Mouse (Mus musculus): ENCODE results near the gene Pced1b. TPM values are rescaled to one million over a fixed set of nuclear protein-coding genes. Genes with fewer than 3 reads are reported as not detected.

Gene Pced1b
- polyA plus RNA-seq, 1 experiment from 2014 or later: 8.5 TPM

- Histone ChIP-seq H3K4me3 (ENCODE audit: low read depth, low read length) (no peak overlapping the region), H3K27me3 (replicated peaks; ENCODE audit: control insufficient read depth, insufficient read depth, low read length) (no peaks in the 10 kb centered on the region), H3K27ac (ENCODE audit: low read depth, low read length) (no peak overlapping the region), H3K4me1 (replicated peaks; ENCODE audit: control insufficient read depth, insufficient read depth, low read length) (peaks cover 4% of the 10 kb centered on the region), H3K9ac (ENCODE audit: low read depth, low read length) (no peak overlapping the region), H3K9me3 (ENCODE audit: control insufficient read depth, low read length) (peaks cover 1% of the 10 kb centered on the region; the same call in 1 of the 2 replicates), H3K4me2 (no peak overlapping the region), H3K36me3 (ENCODE audit: control insufficient read depth, insufficient read depth, low read length) (no peaks in the 10 kb centered on the region)
- WGBS: 79% methylated on average over 9 of the region's 9 CpGs
- DNase-seq (ENCODE audit: low spot score) (no peak), ATAC-seq (replicated peaks; ENCODE audit: low FRiP score) (no peak)
Observed at GRCm38 (mm10) chr15:97332582-97332981, 85.7 kb downstream of the Pced1b start.

- Histone ChIP-seq H3K27ac (ENCODE audit: low read depth, low read length) (0 out of 2 replicates have a peak overlapping the region, but pooled peaks have one; percentile 1), H3K4me1 (replicated peaks; ENCODE audit: control insufficient read depth, insufficient read depth, low read length) (peaks cover 22% of the 10 kb centered on the region)
Observed at GRCm38 (mm10) chr15:97337636-97338352, 90.9 kb downstream of the Pced1b start.

GRCm38 (mm10) chr15:97338377-97339060 lies 91.6 kb downstream of the Pced1b start:
- Histone ChIP-seq H3K9me3 (ENCODE audit: control insufficient read depth, low read length) (no peaks in the 10 kb centered on the region), H3K4me1 (replicated peaks; ENCODE audit: control insufficient read depth, insufficient read depth, low read length) (peaks cover 25% of the 10 kb centered on the region), H3K9ac (ENCODE audit: low read depth, low read length) (peak overlapping the region; percentile 37; the same call in 1 of the 2 replicates), H3K27ac (ENCODE audit: low read depth, low read length) (0 out of 2 replicates have a peak overlapping the region, but pooled peaks have one; percentile 1), H3K27me3 (replicated peaks; ENCODE audit: control insufficient read depth, insufficient read depth, low read length) (no peaks in the 10 kb centered on the region), H3K4me2 (peak overlapping the region; percentile 55), H3K4me3 (ENCODE audit: low read depth, low read length) (peak overlapping the region; percentile 26; the same call in 1 of the 2 replicates), H3K36me3 (ENCODE audit: control insufficient read depth, insufficient read depth, low read length) (no peaks in the 10 kb centered on the region)
- DNase-seq (ENCODE audit: low spot score): no peak
- 14% methylated on average over 17 of the region's 17 CpGs for WGBS
- no peak for ATAC-seq (replicated peaks; ENCODE audit: low FRiP score)

More at GRCm38 (mm10) chr15:97337636-97338352, 90.9 kb downstream of the Pced1b start:
- peak; percentile 89 for ATAC-seq (replicated peaks; ENCODE audit: low FRiP score)
- H3K36me3 ChIP-seq (ENCODE audit: control insufficient read depth, insufficient read depth, low read length): no peaks in the 10 kb centered on the region
- H3K9ac ChIP-seq (ENCODE audit: low read depth, low read length): no peak overlapping the region
- H3K4me2 ChIP-seq: peak overlapping the region; percentile 55
- H3K27me3 ChIP-seq (replicated peaks; ENCODE audit: control insufficient read depth, insufficient read depth, low read length): no peaks in the 10 kb centered on the region
- WGBS: 35% methylated on average over 14 of the region's 14 CpGs
- peak overlapping the region; percentile 26; the same call in 1 of the 2 replicates for H3K4me3 ChIP-seq (ENCODE audit: low read depth, low read length)
- no peaks in the 10 kb centered on the region for H3K9me3 ChIP-seq (ENCODE audit: control insufficient read depth, low read length)
- no peak for DNase-seq (ENCODE audit: low spot score)

GRCm38 (mm10) chr15:97342336-97342735 lies 95.4 kb downstream of the Pced1b start:
- H3K9me3 ChIP-seq (ENCODE audit: control insufficient read depth, low read length): no peaks in the 10 kb centered on the region
- H3K4me3 ChIP-seq (ENCODE audit: low read depth, low read length): peak overlapping the region; percentile 17; the same call in 1 of the 2 replicates
- H3K27me3 ChIP-seq (replicated peaks; ENCODE audit: control insufficient read depth, insufficient read depth, low read length): no peaks in the 10 kb centered on the region
- 49% methylated on average over 9 of the region's 9 CpGs for WGBS
- DNase-seq (ENCODE audit: low spot score) (no peak), ATAC-seq (replicated peaks; ENCODE audit: low FRiP score) (no peak)
- H3K4me2 ChIP-seq: peak overlapping the region; percentile 57
- no peaks in the 10 kb centered on the region for H3K36me3 ChIP-seq (ENCODE audit: control insufficient read depth, insufficient read depth, low read length)
- peaks cover 27% of the 10 kb centered on the region for H3K4me1 ChIP-seq (replicated peaks; ENCODE audit: control insufficient read depth, insufficient read depth, low read length)
- peak overlapping the region; percentile 70; the same call in 1 of the 2 replicates for H3K27ac ChIP-seq (ENCODE audit: low read depth, low read length)
- H3K9ac ChIP-seq (ENCODE audit: low read depth, low read length): peak overlapping the region; percentile 25; the same call in 1 of the 2 replicates

GRCm38 (mm10) chr15:97342945-97343344 lies 96.0 kb downstream of the Pced1b start:
- Histone ChIP-seq H3K4me2 (peak overlapping the region; percentile 57), H3K36me3 (ENCODE audit: control insufficient read depth, insufficient read depth, low read length) (no peaks in the 10 kb centered on the region), H3K9me3 (ENCODE audit: control insufficient read depth, low read length) (no peaks in the 10 kb centered on the region), H3K9ac (ENCODE audit: low read depth, low read length) (peak overlapping the region; percentile 25; the same call in 1 of the 2 replicates), H3K4me1 (replicated peaks; ENCODE audit: control insufficient read depth, insufficient read depth, low read length) (peaks cover 23% of the 10 kb centered on the region), H3K27me3 (replicated peaks; ENCODE audit: control insufficient read depth, insufficient read depth, low read length) (no peaks in the 10 kb centered on the region), H3K27ac (ENCODE audit: low read depth, low read length) (peak overlapping the region; percentile 70; the same call in 1 of the 2 replicates), H3K4me3 (ENCODE audit: low read depth, low read length) (peak overlapping the region; percentile 17; the same call in 1 of the 2 replicates)
- WGBS: 25% methylated on average over 8 of the region's 8 CpGs
- ATAC-seq (replicated peaks; ENCODE audit: low FRiP score): peak; percentile 95
- no peak for DNase-seq (ENCODE audit: low spot score)

GRCm38 (mm10) chr15:97343921-97344320 lies 97.0 kb downstream of the Pced1b start:
- ATAC-seq (replicated peaks; ENCODE audit: low FRiP score) (no peak), DNase-seq (ENCODE audit: low spot score) (no peak)
- Histone ChIP-seq H3K27me3 (replicated peaks; ENCODE audit: control insufficient read depth, insufficient read depth, low read length) (no peaks in the 10 kb centered on the region), H3K9me3 (ENCODE audit: control insufficient read depth, low read length) (no peaks in the 10 kb centered on the region), H3K4me2 (no peak overlapping the region), H3K36me3 (ENCODE audit: control insufficient read depth, insufficient read depth, low read length) (no peaks in the 10 kb centered on the region), H3K4me3 (ENCODE audit: low read depth, low read length) (no peak overlapping the region), H3K9ac (ENCODE audit: low read depth, low read length) (no peak overlapping the region), H3K4me1 (replicated peaks; ENCODE audit: control insufficient read depth, insufficient read depth, low read length) (peaks cover 17% of the 10 kb centered on the region), H3K27ac (ENCODE audit: low read depth, low read length) (no peak overlapping the region)
- whole genome bisulfite sequencing: 83% methylated on average over 9 of the region's 9 CpGs

GRCm38 (mm10) chr15:97345110-97345509 lies 98.2 kb downstream of the Pced1b start:
- DNase-seq (ENCODE audit: low spot score) (no peak), ATAC-seq (replicated peaks; ENCODE audit: low FRiP score) (peak; percentile 28; the same call in 1 of the 2 replicates)
- no peak overlapping the region for H3K9ac ChIP-seq (ENCODE audit: low read depth, low read length)
- no peak overlapping the region for H3K27ac ChIP-seq (ENCODE audit: low read depth, low read length)
- H3K9me3 ChIP-seq (ENCODE audit: control insufficient read depth, low read length): no peaks in the 10 kb centered on the region
- WGBS: 62% methylated on average over 9 of the region's 9 CpGs
- peaks cover 15% of the 10 kb centered on the region for H3K4me1 ChIP-seq (replicated peaks; ENCODE audit: control insufficient read depth, insufficient read depth, low read length)
- H3K4me2 ChIP-seq: no peak overlapping the region
- no peak overlapping the region for H3K4me3 ChIP-seq (ENCODE audit: low read depth, low read length)
- no peaks in the 10 kb centered on the region for H3K36me3 ChIP-seq (ENCODE audit: control insufficient read depth, insufficient read depth, low read length)
- H3K27me3 ChIP-seq (replicated peaks; ENCODE audit: control insufficient read depth, insufficient read depth, low read length): no peaks in the 10 kb centered on the region

- no peak for ATAC-seq (replicated peaks; ENCODE audit: low FRiP score)
Observed at GRCm38 (mm10) chr15:97345917-97346316, 99.0 kb downstream of the Pced1b start.

More at GRCm38 (mm10) chr15:97345917-97346316, 99.0 kb downstream of the Pced1b start:
- H3K36me3 ChIP-seq (ENCODE audit: control insufficient read depth, insufficient read depth, low read length): no peaks in the 10 kb centered on the region
- H3K4me1 ChIP-seq (replicated peaks; ENCODE audit: control insufficient read depth, insufficient read depth, low read length): peaks cover 21% of the 10 kb centered on the region
- H3K4me3 ChIP-seq (ENCODE audit: low read depth, low read length): no peak overlapping the region
- no peaks in the 10 kb centered on the region for H3K27me3 ChIP-seq (replicated peaks; ENCODE audit: control insufficient read depth, insufficient read depth, low read length)
- WGBS: 77% methylated on average over 6 of the region's 6 CpGs
- H3K9me3 ChIP-seq (ENCODE audit: control insufficient read depth, low read length): no peaks in the 10 kb centered on the region
- H3K4me2 ChIP-seq: no peak overlapping the region
- H3K9ac ChIP-seq (ENCODE audit: low read depth, low read length): no peak overlapping the region
- H3K27ac ChIP-seq (ENCODE audit: low read depth, low read length): no peak overlapping the region
- DNase-seq (ENCODE audit: low spot score): no peak
